Mouse (Mus musculus): ENCODE measurements at regions not wholly inside any gene's neighbourhood (a gene's known extent, or its start where the extent isn't known, plus 50 kb on each side); places are given as distances from the start of the nearest gene placed in this dataset.

- DNase-seq (ENCODE audit: low spot score), result no peak
These were observed 138.3 kb upstream of the Cadm1 start for GRCm38 (mm10) chr9:47391669-47392068.

- no peak for DNase-seq (ENCODE audit: low spot score)
These were observed 130.4 kb upstream of the Cadm1 start for GRCm38 (mm10) chr9:47399598-47399997.

- no peak for DNase-seq (ENCODE audit: low spot score)
These were observed 129.7 kb upstream of the Cadm1 start for GRCm38 (mm10) chr9:47400117-47400823.

- DNase-seq (ENCODE audit: low spot score), result no peak
These were observed 128.5 kb upstream of the Cadm1 start for GRCm38 (mm10) chr9:47401511-47401910.

GRCm38 (mm10) chr9:47403317-47403716 is 126.7 kb upstream of the Cadm1 start:
- no peak for DNase-seq (ENCODE audit: low spot score)

- no peak for DNase-seq (ENCODE audit: low spot score)
These were observed 125.2 kb upstream of the Cadm1 start for GRCm38 (mm10) chr9:47404821-47405220.

- DNase-seq (ENCODE audit: low spot score), result no peak
These were observed 124.4 kb upstream of the Cadm1 start for GRCm38 (mm10) chr9:47405547-47405946.

- peak; percentile 13 for DNase-seq (ENCODE audit: low spot score)
These were observed 122.8 kb upstream of the Cadm1 start for GRCm38 (mm10) chr9:47407007-47407670.

- no peak for DNase-seq (ENCODE audit: low spot score)
These were observed 121.9 kb upstream of the Cadm1 start for GRCm38 (mm10) chr9:47408061-47408460.

- DNase-seq (ENCODE audit: low spot score), result no peak
These were observed 120.4 kb upstream of the Cadm1 start for GRCm38 (mm10) chr9:47409579-47409978.

- no peak for DNase-seq (ENCODE audit: low spot score)
These were observed 117.2 kb upstream of the Cadm1 start for GRCm38 (mm10) chr9:47412786-47413185.

- no peak for DNase-seq (ENCODE audit: low spot score)
These were observed 115.5 kb upstream of the Cadm1 start for GRCm38 (mm10) chr9:47414350-47414988.

- DNase-seq (ENCODE audit: low spot score), result no peak
These were observed 107.8 kb upstream of the Cadm1 start for GRCm38 (mm10) chr9:47422151-47422599.

- DNase-seq (ENCODE audit: low spot score), result peak; percentile 52
These were observed 107.1 kb upstream of the Cadm1 start for GRCm38 (mm10) chr9:47422741-47423461.

GRCm38 (mm10) chr9:47423462-47423832 is 106.5 kb upstream of the Cadm1 start:
- DNase-seq (ENCODE audit: low spot score), result no peak

- no peak for DNase-seq (ENCODE audit: low spot score)
These were observed 105.8 kb upstream of the Cadm1 start for GRCm38 (mm10) chr9:47424191-47424590.

- no peak for DNase-seq (ENCODE audit: low spot score)
These were observed 103.3 kb upstream of the Cadm1 start for GRCm38 (mm10) chr9:47426712-47427111.

- no peak for DNase-seq (ENCODE audit: low spot score)
These were observed 101.1 kb upstream of the Cadm1 start for GRCm38 (mm10) chr9:47428710-47429341.

GRCm38 (mm10) chr9:47429691-47430090 is 100.3 kb upstream of the Cadm1 start:
- no peak for DNase-seq (ENCODE audit: low spot score)

- DNase-seq (ENCODE audit: low spot score), result no peak
These were observed 97.3 kb upstream of the Cadm1 start for GRCm38 (mm10) chr9:47432715-47433114.

GRCm38 (mm10) chr9:47433185-47433584 is 96.8 kb upstream of the Cadm1 start:
- DNase-seq (ENCODE audit: low spot score), result no peak

GRCm38 (mm10) chr9:47434091-47434490 is 95.9 kb upstream of the Cadm1 start:
- no peak for DNase-seq (ENCODE audit: low spot score)
